Mouse (Mus musculus) cortical plate, adult 2 months (tissue): Measurements from ENCODE around the gene Rnf19b.

ENCODE experiments used
- CTCF ChIP-seq: fragments of 200-500 bp; IDR thresholded peaks from 2 replicates; pipeline ENCODE4 v1.5.1; 2011; ENCODE audit warnings: mild to moderate bottlenecking, control low read depth, low read length; ENCODE audit not compliant: insufficient read depth; ENCODE audit errors: extremely low read depth
- POLR2A ChIP-seq: fragments of 200-500 bp; IDR thresholded peaks from 2 replicates; pipeline ENCODE4 v1.6.1; 2011; ENCODE audit warnings: mild to moderate bottlenecking, low read length, control low read depth; ENCODE audit not compliant: insufficient read depth; ENCODE audit errors: extremely low read depth

DNA sequence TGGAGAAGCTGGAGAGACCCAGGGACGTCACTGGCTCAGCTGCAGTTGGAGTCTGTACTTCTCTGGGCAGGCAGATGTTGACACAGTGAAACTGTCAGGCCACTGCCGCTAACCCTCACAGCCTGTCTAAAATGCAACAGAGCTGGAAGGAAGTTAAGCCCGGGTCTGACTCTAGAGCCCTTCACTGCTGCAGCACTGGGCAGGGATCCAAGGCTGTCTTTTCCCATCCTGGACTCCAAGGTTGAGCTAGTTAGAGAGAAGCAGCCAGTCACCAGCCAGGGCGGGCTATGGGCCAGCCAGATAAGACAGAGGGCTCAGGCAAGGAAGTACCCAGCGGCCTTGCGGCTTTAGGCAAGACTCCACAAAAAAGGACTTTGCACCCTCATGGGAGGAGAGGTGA lies 33.3 kb upstream of the Rnf19b start:
- TF ChIP-seq CTCF (no peak), POLR2A (no peak)
